Mouse (Mus musculus) gonadal fat pad, adult 2 months (tissue): ENCODE measurements at regions not wholly inside any gene's neighbourhood (a gene's known extent, or its start where the extent isn't known, plus 50 kb on each side); places are given as distances from the start of the nearest gene placed in this dataset.
A peak's percentile ranks its signal among the peaks of the same experiment; 100 is the strongest.

ENCODE experiments used
- DNase-seq: peaks from one replicate; pipeline ENCODE4 v3.0.0-alpha.2; 2012; ENCODE audit warnings: low read depth

- DNase-seq: no peak
Observed at GRCm38 (mm10) chr6:117505431-117505830, 335.5 kb upstream of the Zfp637 start.

- no peak for DNase-seq
Observed at GRCm38 (mm10) chr6:117506619-117507018, 334.4 kb upstream of the Zfp637 start.

DNA sequence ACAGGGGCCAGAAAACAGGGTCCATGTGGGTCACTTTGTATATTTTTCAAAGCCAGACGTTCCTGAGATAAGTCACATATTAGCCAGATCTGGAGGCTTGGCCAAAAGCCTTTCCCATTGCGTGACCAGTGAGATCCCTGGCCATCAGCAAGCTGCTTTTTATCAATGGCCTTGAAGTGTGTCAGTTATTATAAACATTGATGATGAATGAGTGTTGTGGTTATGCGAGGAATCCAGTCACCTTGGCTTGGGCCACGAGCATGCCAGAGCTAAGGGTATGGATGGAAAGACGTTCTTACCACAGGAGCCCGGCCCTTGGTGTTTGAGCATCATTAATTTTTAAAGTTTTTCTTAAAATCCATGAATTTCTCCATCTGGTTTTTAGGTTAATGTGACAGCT is 332.1 kb upstream of the Zfp637 start:
- no peak for DNase-seq

GRCm38 (mm10) chr6:117510026-117510425 is 331.0 kb upstream of the Zfp637 start:
- DNase-seq: no peak

DNA sequence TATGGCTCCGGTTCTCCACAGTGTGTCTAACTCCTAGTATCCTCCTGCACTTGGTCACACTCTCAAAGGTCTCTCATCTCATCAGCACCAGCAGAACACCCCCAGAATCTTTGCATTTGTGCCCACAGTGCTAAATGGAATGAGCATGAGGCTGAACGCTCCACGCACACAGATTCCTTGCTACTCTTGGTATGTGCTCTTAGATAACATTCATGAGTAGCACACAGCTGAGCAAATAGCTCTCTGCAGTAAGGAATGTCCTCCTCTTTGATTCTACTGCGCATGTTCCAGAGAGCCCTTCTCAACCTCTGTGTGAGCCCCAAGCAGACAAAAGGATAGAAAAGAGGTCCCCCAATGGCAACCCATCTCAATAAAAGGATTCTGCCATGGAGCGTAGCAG is 326.1 kb upstream of the Zfp637 start:
- DNase-seq: no peak

- DNase-seq: no peak
Observed at GRCm38 (mm10) chr6:117516906-117517305, 324.1 kb upstream of the Zfp637 start.

GRCm38 (mm10) chr6:117518939-117519338 is 322.0 kb upstream of the Zfp637 start:
- no peak for DNase-seq

DNA sequence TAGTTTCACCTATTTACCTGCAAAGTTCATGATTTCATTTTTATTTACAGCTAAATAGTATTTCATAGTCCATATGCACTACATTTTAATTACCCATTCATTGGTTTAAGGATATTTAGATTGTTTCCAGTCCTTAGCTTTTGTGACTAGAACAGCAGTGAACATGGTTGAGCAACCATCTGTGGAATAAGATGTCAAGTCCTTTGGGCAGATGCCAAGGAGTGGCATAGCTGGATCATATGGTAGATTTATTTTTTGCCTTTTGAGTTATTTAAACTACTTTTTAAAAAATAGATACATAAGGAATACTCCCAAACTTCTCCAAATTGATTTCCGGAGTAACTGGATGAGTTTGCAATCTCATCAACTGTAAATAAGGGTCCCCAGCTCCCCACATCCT is 321.5 kb upstream of the Zfp637 start:
- DNase-seq: no peak

- DNase-seq: no peak
Observed at GRCm38 (mm10) chr6:117526161-117526935, 314.6 kb upstream of the Zfp637 start.

DNA sequence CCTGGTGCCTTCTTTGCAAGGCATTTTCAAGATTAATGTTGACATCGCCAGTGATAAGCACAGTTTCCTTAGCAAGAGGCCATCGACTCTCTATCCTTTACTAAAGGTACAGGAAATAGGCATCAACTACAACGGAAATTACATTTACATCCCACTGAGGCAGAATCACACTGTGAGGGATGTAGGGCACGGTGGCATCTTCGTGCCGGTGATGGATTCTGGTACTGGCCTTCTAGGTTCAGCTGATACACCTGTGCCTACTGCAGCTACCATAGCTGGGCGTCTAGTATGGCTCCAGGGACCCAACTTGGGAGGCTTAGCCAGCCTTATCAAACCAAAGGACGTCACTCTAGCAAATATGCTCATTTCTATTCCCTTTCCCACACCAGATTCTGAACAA is 313.5 kb upstream of the Zfp637 start:
- no peak for DNase-seq

DNA sequence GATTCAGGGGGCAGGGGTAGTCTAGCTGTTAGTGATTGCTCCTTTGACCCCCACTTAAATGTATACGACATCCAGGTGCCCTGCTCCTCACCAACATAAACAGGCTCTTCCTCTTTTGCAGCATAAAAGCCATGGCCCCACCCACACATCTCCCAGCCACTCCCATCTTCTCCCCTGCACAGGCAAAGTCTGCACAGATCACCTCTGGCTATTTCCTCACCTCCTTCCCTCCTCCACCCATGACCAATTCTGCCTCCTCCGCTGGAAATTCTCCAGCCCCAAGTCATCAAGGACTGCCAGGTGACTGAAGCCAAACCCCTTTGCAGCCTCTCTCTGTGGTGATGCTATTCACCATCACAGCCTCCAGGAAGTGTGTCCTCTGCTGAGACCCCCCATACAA is 306.8 kb upstream of the Zfp637 start:
- peak; percentile 6 for DNase-seq

DNA sequence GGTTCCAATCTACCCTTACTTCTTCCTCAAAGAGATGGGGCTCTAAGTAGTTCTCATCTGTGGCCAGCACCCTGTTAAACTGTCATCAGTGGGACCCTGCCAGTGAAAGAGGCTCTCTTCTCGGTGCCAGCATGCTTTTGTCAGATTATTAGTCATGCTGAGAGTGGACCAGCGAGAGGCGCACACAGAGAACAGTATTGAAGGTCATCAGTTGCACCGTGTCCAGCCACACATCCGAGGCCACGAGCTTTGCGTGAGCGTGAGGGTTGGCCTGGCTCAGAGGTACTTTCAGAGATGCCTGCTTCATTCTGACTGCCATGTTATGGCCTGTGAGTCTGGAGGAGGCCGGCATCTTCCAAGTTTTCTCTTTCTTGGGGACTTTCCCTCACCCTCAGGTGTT is 306.0 kb upstream of the Zfp637 start:
- no peak for DNase-seq

- DNase-seq: no peak
Observed at GRCm38 (mm10) chr6:117536084-117536483, 304.9 kb upstream of the Zfp637 start.

- no peak for DNase-seq
Observed at GRCm38 (mm10) chr6:117542431-117542830, 298.5 kb upstream of the Zfp637 start.

GRCm38 (mm10) chr6:117544276-117545196 is 296.4 kb upstream of the Zfp637 start:
- no peak for DNase-seq

GRCm38 (mm10) chr6:117550930-117551329 is 290.1 kb upstream of the Zfp637 start:
- no peak for DNase-seq

GRCm38 (mm10) chr6:117552006-117552667 is 288.8 kb upstream of the Zfp637 start:
- DNase-seq: no peak

DNA sequence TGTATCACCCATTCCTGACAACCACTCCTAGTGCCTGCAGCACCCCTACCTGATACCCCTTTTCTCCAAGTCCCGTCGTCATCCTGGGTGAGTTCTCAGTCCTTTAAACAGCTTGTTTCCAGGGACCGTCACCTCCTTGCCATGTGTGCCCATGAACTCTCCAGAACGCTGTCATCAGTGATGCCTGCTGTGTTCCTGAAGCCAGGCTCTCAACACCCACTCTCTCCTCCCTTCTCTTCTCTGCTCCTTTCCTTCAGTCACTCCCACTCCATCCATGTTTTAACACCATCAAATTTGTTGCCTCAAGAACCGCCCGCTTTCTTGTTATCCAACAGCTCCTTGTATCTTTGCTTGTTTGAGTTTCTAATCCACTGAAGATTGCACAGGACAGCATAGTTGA is 277.8 kb upstream of the Zfp637 start:
- no peak for DNase-seq

DNA sequence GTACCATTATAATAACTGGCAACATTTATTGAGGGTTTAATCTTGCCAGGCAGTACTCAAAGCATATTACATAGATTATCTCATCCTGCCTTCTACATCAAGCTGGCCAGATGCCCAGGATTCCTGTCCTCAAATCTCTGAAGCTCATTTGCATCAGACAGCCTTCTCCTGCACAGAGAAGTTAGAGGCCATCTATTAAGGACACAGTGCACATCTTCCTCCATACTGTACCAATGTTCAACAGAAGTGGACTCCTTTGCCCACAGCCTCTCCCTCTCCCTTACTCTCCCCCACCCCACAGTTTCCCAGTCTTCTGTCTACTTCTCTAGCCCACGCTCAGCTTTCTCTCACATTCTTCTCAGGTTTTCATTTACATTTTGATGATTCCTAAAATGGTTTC is 277.3 kb upstream of the Zfp637 start:
- no peak for DNase-seq

GRCm38 (mm10) chr6:117566786-117567185 is 274.2 kb upstream of the Zfp637 start:
- DNase-seq: no peak

- DNase-seq: no peak
Observed at GRCm38 (mm10) chr6:117567691-117568090, 273.3 kb upstream of the Zfp637 start.

- DNase-seq: no peak
Observed at GRCm38 (mm10) chr6:117569576-117570326, 271.2 kb upstream of the Zfp637 start.
